Mouse (Mus musculus) heart, postnatal 0 days (tissue): ENCODE measurements around the gene Prmt3.

ENCODE experiments used
- CTCF ChIP-seq: IDR thresholded peaks from 2 replicates; pipeline ENCODE4 v1.5.1; 2016; ENCODE audit warnings: antibody characterized with exemption, control low read depth, low read depth
- EP300 ChIP-seq: IDR thresholded peaks from 2 replicates; pipeline ENCODE4 v1.6.1; 2016; ENCODE audit warnings: antibody characterized with exemption, low read depth

GRCm38 (mm10) chr7:49821370-49821769 is 43.2 kb downstream of the Prmt3 start:
- no peak for TF ChIP-seq CTCF
- TF ChIP-seq EP300, result no peak
